Mouse (Mus musculus): Measurements from ENCODE around the gene Prex1. TPM values are rescaled to one million over a fixed set of nuclear protein-coding genes. Genes with fewer than 3 reads are reported as not detected.

Prex1 gene
- total RNA-seq, 2 experiments from 2014 or later, result 3.7 to 5.0 TPM

- intact Hi-C loops (cut with DNase I), result loop anchor here (5.0 kb wide), 1 partner anchor 76 kb away; no protein-coding TSS in a partner anchor
- DNase-seq, result no peak
Measured at GRCm38 (mm10) chr2:166693394-166693793, 20.2 kb downstream of the Prex1 start.

GRCm38 (mm10) chr2:166691602-166692509, 21.8 kb downstream of the Prex1 start:
- DNase-seq, result peak in 1 of 2 experiments; percentile 49

DNA sequence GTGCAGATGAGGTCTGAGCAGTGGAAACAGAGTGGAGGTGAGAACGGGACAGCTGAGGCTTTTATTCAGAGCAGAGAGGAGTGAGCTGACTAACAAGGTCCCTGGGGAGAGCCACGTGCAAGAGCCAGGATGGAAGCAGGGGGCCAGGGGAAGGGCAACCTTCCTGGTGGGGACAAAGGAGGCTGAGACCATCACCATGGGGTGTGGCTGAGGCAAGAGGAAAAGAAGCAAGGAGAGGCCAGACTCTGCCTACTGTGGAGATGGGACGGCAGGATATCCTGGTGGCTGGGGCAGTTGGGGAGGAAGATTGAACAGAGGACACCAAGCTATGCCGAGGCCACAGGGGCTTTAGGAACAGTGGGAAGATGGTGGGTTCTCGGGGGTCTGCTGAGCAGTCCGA, 26.7 kb downstream of the Prex1 start:
- DNase-seq, result no peak
- intact Hi-C loops (cut with DNase I), result no loop called here

More at GRCm38 (mm10) chr2:166691602-166692509, 21.8 kb downstream of the Prex1 start:
- intact Hi-C loops (cut with DNase I), result loop anchor here (5.0 kb wide), 1 partner anchor 75 kb away; no protein-coding TSS in a partner anchor

GRCm38 (mm10) chr2:166685824-166686223, 27.8 kb downstream of the Prex1 start:
- no peak for DNase-seq
- intact Hi-C loops (cut with DNase I), result no loop called here

DNA sequence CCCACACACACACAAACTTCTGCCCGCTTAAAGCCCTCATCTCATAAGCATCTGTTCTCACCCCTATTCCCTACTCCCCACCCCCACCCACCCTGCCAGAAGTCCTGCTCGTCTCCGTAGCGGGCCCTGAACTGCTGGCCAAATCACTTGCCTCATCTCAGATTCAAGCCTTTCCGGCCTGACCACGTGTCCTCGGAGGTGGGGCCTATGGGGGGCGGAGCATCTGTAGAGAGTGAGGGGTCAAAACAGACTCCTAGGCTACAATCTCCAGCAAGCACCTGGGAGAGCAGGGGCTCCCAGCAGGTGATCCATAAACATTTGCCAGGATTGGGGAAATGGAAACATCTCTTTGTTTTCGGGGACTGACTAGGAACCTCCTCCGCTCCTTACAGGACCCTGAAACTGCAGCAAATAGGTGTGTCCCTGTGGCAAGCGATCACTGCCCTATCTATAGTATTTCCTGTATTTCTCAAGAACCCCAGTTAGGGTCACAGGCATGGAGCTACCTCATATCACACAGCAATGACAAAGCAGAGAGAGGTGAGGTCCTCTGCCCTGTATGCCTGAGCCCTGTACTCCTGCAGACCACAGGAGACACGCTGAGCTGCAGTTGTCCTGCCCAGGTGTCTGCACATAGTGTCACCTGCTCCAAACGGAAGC, 29.6 kb downstream of the Prex1 start:
- DNase-seq, result no peak
- intact Hi-C loops (cut with DNase I), result no loop called here

- intact Hi-C loops (cut with DNase I), result no loop called here
- no peak for DNase-seq
Measured at GRCm38 (mm10) chr2:166682866-166683265, 30.8 kb downstream of the Prex1 start.

DNA sequence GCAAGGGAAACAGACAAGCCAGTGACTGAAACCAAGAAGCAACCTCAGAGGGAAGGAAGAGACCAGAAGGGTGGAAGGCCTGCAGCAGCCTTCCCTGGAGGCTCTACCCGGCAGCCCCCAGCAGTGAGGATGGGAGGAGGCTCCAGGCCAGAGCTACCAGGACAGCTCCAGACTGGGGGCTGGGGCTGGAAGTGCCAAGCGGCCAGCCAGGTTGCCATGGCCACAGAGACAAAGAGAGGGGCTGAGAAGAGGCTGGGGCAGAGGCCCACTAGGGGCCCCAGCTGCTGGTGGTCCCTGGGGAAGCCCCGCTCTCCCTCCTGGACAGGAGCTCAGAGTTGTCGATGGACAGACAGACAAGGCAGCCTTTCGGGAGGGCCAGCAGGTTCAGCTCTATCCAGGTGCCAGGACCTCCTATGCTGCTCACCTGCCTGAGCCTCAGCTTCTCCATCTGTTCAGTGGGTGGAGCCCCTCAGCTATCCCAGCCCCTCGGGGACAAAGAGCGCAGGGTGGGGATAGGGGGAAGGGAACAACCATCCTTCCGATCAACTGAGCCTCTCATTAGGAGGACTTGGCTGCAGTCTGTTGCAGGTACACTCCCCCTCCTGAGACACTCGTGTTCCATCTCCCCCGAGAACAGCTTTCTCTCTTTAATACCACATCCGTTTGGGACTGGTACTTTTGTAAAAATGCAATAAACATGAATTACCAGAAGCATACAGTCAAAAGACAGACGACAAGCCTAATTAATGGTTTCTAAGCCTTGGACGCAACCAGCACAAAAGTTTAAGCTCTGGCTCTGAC, 34.5 kb downstream of the Prex1 start:
- intact Hi-C loops (cut with DNase I), result no loop called here
- DNase-seq, result no peak

DNA sequence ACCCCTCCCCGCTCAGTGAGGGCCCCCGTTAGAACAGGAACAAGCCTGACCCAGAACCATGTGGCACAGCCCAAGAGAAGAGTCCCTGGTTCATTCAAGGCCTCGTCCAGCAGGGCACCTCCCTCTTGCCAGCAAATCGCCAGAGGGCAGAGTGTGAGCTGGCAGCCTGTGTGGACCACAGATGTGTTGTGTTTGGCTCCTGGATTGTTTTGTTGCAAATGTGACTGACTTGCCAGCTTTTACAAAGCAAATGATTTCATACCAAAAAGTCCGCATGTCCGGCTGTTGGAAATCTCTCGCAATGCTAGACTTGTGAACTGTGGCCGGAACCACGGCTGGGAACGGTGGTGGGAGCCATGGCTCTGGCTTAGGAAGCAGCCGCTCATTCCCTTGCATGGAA, 36.7 kb downstream of the Prex1 start:
- no peak for DNase-seq
- intact Hi-C loops (cut with DNase I), result no loop called here

GRCm38 (mm10) chr2:166676498-166676897, 37.1 kb downstream of the Prex1 start:
- DNase-seq, result no peak
- intact Hi-C loops (cut with DNase I), result no loop called here

DNA sequence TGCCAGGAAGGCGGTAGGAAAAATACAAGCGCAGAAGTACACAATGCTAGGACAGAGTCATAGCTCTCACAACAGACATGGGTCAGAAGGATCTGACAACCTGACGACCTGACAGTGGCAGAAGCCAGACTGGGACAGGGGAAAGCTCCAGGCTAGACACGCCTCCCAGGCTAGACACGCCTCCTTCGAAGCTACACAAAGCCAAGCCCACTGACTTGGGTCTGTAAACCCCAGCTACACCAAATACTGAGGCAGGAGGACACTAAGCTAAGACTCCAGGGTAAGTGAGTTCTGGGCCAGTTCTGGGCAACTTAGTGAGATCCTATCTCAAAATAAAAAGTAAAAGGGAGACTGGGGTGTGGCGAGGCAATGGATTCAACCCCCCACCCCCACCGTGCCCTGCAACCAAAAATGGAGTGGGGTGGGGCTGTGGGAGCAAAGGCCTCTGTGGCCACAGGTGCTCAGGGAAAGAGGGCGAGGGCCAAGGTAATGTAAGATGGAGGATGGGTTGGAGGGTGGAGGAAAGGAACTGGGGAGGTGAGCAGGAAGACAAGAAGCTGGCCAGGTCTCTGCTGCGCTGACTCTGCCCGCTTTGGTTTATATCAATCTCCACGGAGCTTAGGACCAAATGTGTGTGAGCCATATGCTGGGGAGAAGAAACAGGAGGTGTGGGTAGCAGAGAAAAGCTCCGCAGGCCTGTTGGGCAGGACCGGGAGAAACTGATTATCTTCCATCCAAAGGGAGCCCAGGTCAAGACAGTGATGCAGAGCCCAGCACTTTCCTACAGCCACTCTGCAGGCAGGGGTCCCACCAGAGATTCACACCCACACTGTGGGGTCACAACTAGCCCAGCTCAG, 37.8 kb downstream of the Prex1 start:
- no peak for DNase-seq
- intact Hi-C loops (cut with DNase I), result no loop called here

- DNase-seq, result no peak
- intact Hi-C loops (cut with DNase I), result no loop called here
Measured at GRCm38 (mm10) chr2:166674693-166675092, 38.9 kb downstream of the Prex1 start.

DNA sequence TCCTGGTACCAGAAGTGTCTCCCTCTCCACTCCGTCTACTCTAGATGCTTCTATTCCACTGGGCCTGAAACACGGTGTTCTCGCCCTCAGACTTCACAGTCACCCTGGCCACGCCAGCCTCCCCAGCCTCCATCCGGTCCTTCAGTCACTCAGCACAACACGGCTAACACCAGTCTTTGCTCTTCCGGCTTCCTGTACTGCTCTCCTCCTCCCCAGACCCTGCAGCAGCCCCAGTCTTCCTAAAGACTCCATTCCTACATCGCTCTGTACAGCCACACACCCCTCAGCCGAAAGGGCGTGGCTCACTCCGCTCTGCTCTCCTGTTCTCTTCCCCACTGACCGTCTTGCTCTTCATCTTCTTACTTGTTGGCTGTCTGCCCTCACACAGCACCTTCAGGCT, 39.7 kb downstream of the Prex1 start:
- no peak for DNase-seq
- intact Hi-C loops (cut with DNase I), result no loop called here

DNA sequence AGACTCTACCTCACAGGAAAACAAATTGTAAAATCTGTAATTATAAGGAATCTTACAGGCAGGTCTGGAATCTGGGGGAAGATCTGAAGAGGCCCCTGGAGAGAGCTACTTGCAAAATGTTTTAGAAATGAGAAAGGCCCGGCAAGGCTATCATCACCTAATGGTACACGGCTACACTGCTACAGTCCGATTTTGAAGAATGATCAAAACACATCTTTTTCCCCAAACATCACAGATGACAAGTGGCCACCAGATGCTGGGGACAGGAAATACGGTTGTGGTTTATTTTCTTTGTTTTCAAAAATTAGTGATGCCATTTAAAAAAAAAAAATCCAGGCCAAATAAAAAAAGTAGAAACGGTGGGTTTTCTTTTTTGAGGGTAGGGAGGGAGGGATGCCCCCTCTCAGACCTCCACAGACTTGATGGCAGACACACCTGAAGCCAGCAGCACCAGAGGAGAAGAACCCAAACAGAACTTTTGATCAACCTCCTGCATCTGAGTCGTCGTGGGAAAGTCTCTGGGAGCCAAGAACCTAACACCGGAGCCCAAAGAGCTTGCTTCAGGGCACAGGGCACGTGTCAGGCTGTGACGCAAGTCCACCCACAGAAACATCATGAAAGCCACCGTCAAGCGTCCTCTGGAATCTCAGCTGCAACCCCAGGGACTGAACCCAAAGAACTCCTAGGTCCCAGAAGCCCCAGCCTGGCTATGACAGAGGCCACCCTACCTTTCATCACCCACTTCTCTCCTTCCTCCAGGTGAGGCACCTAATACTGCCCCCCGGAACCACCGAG, 41.3 kb downstream of the Prex1 start:
- intact Hi-C loops (cut with DNase I), result no loop called here
- DNase-seq, result no peak

- DNase-seq, result no peak
- intact Hi-C loops (cut with DNase I), result no loop called here
Measured at GRCm38 (mm10) chr2:166671614-166672013, 42.0 kb downstream of the Prex1 start.

GRCm38 (mm10) chr2:166671019-166671418, 42.6 kb downstream of the Prex1 start:
- intact Hi-C loops (cut with DNase I), result no loop called here

DNA sequence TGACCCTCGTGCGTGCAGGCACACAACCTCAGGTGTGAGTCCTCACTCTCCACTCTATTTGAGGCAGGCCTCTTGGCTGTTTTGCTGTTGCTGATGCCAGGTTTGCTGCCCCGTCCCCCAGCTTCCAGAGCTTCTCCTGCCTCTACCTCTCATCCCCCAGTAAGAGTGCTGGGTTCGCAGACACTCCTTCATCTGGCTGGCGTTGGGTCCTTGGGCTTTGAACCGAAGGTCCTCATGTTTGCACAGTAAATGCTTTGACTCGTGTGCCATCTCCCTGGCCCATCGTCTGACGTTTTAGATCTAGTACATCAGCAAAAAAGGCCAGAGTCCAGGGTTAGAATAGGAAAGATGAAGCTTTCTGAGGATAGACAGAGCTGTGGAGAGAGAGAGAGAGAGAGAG, 43.7 kb downstream of the Prex1 start:
- intact Hi-C loops (cut with DNase I), result no loop called here
- DNase-seq, result no peak

More at GRCm38 (mm10) chr2:166671019-166671418, 42.6 kb downstream of the Prex1 start:
- no peak for DNase-seq

- DNase-seq, result no peak
- intact Hi-C loops (cut with DNase I), result no loop called here
Measured at GRCm38 (mm10) chr2:166667790-166668695, 45.6 kb downstream of the Prex1 start.

- intact Hi-C loops (cut with DNase I), result no loop called here
- DNase-seq, result no peak
Measured at GRCm38 (mm10) chr2:166666175-166666574, 47.5 kb downstream of the Prex1 start.

Measured in gastrocnemius, postnatal 36 days (tissue).